Mouse (Mus musculus) urinary bladder, postnatal 36 days (tissue): ENCODE measurements around the gene Cisd1.

Experiments used
- DNase-seq, 2 experiments: peaks; one replicate each; pipeline ENCODE4 v3.0.0; 2022; ENCODE audit warnings: low spot score in 2 of 2, mixed read lengths in 1 of 2

Cisd1 gene

DNA sequence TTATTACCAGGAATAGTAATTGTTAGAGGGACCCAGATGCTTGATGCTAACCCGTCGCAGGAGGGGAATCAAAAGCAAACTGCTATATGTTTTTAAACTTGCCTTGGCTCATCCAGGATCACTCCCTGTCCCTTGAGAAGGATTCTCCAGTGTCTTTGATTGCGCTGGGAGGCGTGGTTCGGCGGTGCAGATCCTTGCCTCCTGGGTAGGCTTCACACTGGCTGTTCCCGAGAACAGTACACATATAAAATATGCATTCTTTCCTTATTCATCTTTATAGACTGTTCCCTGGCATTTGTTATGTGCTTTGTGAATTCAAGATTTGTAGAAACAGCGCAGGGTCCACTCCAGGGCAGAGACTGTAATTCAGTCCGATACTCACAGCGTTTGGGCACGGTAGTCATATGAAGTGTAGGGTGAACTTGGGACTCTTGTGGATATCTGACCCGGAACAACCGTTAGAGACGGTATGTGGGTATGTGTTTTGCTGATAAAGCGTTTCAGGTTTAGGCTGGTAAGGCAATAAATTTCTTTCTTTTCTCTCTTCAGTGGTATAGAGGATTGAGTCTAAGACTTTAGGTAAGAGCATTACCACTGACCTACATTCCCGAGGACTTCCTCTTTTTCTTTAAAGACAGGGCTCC, 4.0 kb upstream of the Cisd1 start:
- DNase-seq = no peak

DNA sequence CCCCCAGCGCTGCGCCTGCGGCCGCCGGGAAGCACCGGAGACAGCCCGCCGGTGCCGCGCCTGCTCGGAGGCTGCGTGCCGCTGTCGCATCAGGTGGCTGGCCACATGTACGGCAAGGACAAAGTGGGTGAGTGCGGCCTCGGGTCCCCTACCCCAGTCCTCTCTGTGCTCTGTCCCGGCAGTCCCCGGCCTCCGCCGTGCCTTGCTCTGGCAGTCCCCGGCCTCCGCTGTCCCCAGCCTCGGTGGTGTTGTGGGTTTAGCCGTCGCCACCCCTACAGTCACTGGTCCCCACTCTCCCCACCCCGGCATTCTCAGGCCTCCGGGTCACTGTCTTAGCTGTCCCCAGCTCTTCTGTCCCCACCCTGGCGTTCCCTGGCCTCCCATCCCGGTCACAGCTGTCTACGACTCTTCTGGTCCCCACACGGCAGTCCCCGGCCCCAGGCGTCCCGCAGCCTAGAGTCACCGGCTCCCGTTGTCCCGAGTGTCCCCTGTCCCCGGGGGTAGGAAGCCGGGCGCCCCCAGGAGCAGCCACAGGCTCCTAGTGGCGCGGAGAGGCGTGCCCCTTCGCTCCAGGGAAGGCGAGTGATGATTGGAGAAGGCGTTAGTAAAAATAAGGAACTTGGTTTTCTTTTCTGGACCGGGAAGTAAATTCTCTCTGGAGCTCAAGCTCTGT, 3.3 kb upstream of the Cisd1 start:
- DNase-seq = peak; percentile 37 to 44

DNA sequence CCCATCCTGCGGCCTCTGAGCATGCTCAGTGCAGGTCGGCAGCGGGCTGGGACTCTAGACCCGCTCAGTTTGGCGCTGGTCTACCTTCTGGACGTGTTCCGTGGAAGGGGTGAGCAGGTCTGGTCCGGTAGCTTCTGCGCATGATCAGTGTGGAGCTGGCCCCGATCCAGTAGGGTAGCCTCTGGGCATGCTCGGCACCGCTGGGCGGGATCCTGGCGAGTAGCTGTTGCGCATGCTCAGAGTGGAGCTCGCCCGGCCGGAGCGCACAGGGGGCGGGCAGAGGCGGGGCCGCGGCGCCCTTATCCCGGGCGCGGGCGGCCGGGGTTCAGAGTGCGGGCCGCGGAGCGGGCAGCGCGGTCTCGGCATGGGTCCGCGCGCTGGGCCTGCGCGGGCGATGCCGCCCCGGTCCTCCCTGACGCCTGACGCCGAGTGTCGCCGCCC, 2.8 kb upstream of the Cisd1 start, which contains the start of gene Ipmk:
TSS of gene Ipmk (plus strand) at position 255 of the 441 bp plus-strand sequence.
- DNase-seq = peak; percentile 99 to 100

DNA sequence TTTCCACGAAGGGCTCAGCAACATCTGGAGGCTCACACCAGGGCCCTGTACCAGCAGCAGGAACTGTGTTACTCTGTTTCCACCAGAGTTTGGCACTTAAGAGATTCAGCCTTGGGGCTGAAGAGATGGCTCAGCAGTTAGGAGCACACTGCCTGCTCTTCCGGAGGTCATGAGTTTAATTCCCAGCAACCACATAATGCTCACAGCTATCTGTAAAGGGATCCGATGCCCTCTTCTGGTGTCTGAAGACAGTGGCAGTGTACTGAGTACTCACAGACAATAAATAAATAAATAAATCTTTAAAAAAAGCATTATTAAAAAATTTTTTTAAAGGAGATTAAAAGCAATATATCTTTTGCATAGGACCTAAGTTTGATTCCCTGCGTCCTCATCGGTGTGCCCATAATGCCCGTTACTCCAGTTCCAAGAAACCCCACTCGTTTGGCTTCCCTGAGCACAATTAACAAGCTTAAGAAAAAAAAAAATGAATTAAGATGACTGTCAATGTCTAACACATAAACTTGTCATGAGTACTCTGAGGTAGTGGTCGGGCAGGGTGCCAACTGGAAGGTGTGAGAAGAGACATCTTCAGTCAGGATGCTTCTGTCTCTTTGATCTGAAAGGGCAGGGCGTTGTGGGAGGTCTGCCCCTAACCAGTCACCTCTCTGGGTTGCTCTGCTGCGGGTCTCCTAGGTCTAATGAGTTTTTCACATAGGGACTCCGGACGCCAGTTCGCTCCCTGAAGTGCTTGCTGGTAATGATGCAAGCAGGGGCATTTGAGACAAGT, 2.2 kb upstream of the Cisd1 start:
- no peak for DNase-seq

DNA sequence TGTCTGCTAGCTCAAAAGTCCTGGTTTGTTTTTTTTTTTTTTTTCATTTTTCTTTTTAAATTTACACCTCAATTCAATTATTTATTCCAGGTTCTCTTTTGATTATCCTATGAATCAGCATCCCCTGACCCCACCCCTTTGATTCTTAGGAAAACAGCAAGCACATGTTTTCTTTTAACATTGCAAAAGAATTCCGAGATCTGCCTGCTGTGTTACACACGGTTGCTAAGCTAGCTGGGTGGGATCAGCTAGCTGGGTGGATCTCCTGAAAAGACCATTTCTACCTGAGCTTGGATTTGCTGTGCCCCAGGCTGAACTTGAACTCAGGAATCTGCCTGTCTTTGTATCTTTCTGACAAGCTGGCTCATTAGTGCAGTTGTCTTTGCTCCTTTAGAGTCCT, 1.4 kb upstream of the Cisd1 start:
- no peak for DNase-seq

DNA sequence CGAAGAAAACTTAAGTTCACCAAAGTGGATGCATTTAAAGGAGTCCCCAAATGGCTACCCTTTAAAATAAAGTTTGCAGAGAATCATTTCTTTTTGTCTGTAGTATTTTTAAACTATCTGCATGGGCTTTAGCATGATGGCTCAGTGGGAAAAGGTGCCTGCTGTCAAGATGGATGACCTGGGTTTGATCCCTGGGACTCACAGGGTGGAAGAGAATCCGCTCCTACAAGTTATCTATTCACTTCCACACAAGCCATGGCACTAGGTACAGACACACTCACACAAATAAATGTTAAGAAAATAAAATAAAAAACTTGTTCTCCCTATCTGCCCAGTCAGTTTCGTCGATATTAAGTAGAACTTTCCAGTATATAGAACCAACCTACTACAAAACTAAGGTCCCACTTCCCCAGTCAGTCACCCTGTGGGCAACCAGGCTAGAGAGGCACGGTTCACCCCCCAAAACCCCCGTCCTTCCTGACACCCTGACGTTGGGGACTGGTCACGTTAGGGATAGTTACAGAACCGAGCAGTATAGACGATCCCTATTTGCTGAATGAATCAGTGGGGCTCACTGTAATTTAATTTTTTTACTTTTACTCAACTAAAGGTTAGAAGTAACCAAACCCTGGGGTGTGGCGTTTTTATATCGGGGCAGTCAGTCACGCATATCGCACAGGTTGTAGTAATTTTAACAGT, 1.0 kb downstream of the Cisd1 start:
- no peak for DNase-seq

DNA sequence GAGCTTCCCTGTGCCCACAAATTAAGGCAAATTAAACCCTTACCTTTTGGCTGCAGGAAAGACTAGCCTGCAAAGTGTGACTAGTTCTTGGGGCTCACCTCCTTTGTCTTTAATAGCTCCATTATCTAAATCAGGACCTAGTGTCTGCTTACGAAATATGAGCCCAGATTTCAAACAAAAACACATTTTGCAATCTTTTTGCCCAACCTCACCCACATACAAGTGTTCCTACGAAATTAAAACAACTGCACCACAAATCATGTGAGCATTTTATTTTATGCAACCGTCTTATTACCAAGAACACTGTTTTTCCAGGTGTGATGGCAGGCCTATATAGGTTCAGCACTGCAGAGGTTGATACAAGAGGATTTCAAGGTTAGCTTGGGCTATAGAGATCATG, 1.6 kb downstream of the Cisd1 start:
- DNase-seq = no peak

DNA sequence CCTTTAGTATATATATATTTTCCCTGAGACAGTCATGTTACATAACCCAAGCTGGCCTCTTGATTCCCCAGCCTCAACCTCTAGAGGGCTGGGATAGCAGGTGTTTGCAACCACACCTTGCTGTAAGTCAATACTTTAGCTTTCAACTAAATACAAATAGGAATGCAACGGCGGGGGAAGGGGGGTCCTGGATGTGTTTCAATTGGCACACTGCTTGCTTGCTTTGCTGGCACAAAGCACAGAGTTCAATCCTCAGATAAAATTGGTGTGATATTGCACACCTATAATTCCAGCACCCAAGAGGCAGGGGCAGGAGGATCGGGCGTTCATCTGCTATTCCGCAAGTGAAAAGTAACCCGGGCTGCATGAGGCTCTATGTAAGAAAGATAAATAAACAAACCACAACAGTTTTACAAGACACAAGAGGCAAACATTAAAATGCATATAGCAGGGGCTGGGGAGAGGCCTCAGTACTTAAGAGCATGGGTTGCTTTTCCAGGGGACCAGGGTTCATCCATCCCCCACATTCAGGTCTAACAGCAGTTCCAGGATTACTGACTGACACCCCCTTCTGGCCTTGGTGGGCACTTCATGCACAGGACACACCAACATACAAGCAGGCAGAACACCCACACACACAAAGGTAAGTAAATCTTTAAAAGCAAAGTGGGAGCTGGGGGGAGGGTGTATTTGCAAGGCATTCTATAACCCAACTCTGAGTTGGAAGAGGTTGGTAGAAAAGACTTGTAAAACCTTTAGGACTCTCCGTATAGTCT, 2.5 kb downstream of the Cisd1 start:
- DNase-seq = no peak

DNA sequence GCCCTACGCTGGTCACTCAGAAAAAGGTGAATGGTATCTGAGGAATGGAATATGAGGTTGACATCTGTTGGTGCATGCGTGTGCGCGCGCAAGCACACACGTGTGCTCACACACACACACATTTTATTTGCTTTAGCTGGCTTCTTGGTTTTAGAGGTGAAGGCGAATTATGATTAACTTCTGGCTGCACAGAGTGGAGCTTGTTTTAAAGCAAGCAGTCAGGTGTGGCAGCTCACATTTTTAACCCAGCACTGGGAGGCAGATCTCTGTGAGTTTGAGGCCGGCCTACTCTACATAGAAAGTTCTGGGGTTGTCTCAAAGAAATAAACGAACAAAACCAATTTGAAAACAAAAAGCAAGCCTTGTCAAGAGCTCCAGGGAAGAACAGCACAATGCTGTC, 3.5 kb downstream of the Cisd1 start:
- DNase-seq = no peak

DNA sequence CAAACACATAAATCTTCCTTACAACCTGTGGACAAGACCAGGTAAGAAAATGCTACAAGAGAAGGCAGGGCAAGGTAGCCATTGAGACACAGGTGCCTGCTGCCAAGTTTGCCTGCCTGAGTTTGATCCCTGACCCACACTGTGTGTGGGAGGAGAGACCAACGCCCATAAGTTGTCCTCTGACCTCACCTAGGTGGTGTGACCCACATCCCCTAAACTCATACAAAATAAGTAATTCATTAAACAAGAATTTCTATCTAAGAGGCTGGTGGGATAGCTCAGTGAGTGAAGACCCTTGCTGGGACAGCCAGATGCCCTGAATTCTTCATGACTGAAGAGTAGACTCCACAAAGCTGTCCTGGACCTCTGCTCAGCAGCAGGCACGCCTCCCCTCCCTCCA, 4.6 kb downstream of the Cisd1 start:
- DNase-seq = no peak

DNA sequence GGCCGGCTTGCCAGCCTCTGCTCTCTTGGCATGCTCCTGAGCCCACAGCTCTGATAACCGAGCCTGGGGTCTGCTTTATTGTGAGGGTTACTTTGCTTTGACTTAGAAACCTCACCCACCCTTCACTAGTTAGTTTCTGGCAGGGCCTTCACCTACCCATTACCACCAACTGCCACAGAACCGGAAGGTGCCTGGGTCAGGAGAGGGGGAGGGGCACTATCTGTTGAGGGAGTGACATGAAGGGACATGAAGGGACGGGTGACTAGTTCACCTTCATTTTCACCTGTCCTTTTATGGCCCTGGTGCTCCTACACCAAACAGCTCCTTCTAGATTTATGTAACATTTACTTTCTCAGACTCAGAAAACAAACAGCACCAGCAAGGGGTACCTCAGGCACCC, 5.3 kb downstream of the Cisd1 start:
- DNase-seq = peak; percentile 42 to 44

DNA sequence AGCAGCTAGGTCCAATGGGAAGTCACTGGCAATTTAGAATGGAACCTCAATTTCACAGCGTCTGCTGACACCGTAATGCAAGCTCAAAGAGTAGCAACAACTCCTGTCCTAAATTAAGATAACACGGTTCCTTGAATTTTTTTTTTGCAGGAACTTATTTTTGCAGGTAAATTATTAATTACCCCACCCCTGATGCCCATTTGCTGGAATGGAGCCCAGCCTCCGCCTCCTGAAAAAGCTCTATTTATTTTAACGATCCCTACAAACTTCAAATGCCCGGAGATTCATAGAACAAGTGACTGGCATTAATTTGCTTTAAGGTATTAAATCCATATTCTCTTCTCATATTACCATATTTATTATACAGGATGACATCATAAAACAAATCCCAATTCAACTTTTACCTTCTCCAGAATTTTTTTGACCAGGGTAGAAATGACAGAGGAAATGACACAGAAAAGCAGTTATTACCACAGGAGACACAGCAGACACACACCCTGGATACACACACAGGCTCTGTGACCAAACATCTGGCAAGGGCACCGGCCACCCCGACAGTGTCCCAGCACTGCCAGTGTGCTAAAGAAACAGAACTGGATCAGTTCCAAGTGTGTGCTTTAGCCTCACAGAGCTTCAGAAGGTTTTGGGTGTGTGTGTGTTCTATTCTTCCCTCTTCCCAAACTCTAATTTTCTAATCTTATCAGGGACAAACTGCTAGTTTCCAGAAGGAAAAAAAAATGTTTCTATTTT, 6.4 kb downstream of the Cisd1 start:
- no peak for DNase-seq

DNA sequence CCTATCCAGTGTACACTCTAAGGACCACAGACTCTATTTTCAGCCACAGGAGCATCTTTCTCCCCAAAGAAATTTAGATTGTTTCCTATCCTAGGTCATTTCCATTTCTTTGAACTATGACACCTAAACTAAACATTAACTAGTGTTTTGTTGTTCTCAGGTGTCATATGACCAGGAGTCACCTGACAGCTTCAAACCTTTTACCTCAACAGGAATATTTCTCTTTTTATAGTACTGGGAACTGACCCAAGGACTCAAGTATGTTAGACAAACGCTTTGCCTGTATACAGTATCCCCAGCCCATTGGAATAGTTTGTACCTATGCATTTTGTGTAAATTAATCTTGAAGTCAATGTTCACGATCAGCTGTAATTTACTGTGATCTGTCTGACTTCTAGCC, 7.0 kb downstream of the Cisd1 start:
- no peak for DNase-seq

DNA sequence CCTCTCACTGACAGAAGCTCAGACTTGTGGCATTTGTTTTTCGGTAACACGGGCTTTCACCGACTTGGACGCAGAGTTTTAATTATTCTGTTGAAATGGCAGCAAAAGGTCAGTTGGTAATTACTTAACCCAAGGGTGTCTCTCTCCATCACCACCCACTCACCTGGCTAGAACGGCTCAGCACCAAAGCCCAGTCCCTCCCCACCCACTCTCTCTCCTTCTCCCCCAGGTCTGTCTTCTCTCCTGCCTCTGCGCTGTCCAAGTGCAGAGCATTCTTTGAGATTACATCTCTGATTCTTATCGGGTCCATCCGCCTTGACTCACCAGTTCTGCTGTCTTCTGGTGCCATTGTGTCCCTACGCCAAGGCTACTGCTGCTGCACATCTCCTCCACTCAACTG, 11.9 kb downstream of the Cisd1 start:
- DNase-seq = no peak

DNA sequence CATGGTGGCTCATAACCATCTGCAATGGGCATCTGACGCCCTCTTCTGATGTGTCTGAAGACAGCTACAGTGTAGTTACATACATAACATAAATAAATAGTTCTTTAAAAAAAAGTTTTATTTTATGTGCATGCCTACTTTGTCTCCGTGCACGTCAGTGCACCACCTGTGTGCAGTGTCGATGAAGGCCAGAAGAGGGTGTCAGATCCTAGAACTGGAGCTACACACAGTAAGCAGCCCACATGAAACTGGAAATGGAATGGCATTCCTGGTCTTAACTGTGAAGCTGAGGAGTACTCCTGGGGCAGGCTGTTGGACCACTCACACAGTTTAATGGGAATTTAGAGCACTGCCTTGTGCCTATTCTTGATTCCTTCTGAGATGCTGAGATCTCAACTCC, 12.4 kb downstream of the Cisd1 start:
- DNase-seq = no peak

DNA sequence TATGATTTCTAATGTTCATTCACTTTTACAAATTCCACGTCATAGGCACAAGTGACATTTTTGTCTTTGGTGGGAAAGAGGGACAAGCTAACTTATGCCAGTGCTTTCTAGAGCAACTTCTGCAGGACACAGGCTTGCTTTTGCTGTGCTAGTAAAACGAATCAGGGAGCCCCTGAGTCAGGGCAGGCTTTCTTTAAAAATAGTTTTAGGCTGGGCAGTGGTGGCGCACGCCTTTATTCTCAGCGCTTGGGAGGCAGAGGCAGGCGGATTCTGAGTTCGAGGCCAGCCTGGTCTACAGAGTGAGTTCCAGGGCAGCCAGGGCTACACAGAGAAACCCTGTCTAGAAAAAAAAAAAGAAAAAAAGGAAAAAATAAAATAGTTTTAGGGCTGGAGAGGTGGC, 12.8 kb downstream of the Cisd1 start:
- no peak for DNase-seq

DNA sequence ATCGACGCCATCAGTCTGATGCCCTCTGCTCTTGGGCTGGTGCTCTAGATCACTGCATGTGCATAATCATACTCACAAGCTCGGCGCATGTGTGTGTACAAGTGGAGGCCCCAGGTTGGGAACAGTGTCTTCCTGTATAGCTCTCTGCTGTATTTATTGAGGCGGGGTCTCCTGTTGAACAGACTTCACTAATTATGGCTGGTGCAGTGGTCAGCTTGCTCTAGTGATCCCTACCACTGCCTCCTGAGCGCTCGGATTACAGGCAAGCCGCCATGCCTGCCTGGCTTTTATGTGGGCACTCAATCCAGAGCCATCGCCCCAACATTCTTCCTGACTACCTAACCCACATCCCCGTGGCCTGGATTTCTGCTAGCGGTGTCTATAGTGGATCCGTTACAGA, 14.7 kb downstream of the Cisd1 start:
- no peak for DNase-seq

DNA sequence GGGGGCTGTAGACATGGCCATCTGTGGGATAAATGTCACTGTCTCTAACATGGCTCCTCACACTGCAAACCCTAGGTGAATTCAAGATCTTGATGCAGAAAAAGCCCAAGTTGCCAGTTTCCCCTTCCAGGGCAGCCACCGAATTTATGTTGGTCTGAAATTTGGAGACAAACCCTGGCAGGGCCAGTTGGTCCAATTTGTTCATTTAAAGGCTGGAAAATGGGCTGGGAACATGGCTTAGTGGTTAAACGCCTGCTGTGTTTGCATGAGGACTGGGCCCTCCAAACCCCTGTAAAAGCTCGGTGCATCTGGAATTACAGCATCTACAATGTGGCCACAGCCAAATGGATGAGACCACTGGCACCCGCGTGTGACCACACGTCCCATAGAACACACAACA, 15.5 kb downstream of the Cisd1 start:
- DNase-seq = no peak

DNA sequence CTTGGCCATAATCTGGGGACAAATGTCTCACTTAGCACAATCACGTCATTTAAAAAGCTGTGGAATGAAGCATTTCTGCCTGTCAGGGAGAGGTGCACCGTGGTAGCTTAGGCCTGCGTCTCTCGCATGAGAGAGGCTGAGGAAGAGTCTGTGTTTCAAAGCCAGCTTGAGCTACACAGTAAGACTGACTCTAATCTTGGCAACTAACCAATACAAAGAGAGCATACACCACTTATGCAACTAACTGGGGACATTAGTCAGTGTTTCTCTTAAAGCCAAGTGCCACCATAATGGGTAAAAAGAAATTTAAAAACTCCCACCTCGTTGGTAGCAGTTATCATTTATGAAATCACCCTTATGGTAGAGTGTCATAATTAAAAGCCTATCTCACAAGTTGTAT, 15.9 kb downstream of the Cisd1 start:
- DNase-seq = no peak

DNA sequence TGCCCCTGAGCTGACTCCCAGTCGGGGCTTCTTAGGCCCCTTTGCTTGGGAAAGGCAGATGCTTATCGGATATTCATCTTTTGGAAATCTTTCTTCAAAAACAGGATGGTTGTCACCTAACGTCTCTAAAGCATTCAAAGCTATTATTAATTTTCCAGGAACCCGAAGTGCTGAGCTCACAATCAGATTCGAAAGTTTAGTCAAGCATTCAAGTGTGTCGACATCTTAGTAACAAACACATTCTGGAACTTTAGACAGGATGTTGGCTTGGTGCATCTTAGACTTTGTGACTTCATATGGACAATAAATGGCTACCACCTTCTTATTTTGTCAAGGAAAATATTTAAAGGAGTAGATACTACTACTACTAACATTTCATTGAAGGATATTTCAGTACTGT, 16.4 kb downstream of the Cisd1 start:
- DNase-seq = no peak

DNA sequence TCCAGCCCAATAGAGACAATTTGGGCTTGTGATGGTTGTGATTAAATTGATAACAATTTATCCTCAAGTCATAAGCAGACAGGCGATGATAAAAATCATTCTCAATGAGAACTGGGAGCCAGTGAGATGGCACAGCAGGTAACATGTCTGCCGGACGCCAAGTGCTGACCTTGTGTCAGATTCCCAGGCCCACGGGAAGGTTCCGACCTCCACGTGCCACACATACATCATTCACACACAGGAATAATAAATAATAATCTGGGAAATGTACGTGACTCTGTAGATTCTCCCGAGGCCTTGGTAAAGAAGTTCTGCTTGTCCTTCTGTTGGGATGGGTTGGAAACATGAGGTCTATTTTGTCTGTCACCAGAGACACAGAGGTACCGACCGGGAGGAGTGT, 17.4 kb downstream of the Cisd1 start:
- no peak for DNase-seq
